Mouse (Mus musculus) megakaryocyte, embryonic 14.5 days (primary cell): ENCODE data around the gene Trpc1.

Experiments used
- FLI1 ChIP-seq: IDR thresholded peaks from 2 replicates; pipeline ENCODE4 v1.6.1; 2012; ENCODE audit warnings: low read length, inconsistent platforms, mixed read lengths
- GATA1 ChIP-seq: IDR thresholded peaks from 3 replicates; pipeline ENCODE4 v1.6.1; 2012; ENCODE audit warnings: mixed read lengths, low read length, inconsistent platforms, borderline replicate concordance

GRCm38 (mm10) chr9:95672760-95673159 lies 77.4 kb downstream of the Trpc1 start:
- TF ChIP-seq GATA1 (no peak), FLI1 (no peak)
